Mouse (Mus musculus) bone marrow, adult 2 months (tissue): ENCODE results near the gene Adamts20. TPM values are rescaled to one million over a fixed set of nuclear protein-coding genes. Genes with fewer than 3 reads are reported as not detected.

Experiments used
- H3K27ac ChIP-seq: fragments of 200-500 bp; 2 replicates; pipeline ENCODE4 v1.5.1; 2012; ENCODE audit warnings: low read depth, mild to moderate bottlenecking, control low read depth, inconsistent platforms, low read length; ENCODE audit not compliant: control insufficient read depth, poor library complexity, insufficient read depth
- H3K4me1 ChIP-seq: fragments of 200-500 bp; 2 replicates; pipeline ENCODE4 v1.6.1; 2011; ENCODE audit warnings: low read length; ENCODE audit not compliant: control insufficient read depth, insufficient read depth
- H3K4me3 ChIP-seq: fragments of 200-500 bp; replicated peaks from 2 replicates; pipeline ENCODE3; 2011; ENCODE audit warnings: mild to moderate bottlenecking, low read depth, low read length, control low read depth; ENCODE audit not compliant: control insufficient read depth
- CTCF ChIP-seq: fragments of 200-500 bp; IDR thresholded peaks from 2 replicates; pipeline ENCODE4 v1.5.1; 2011; ENCODE audit warnings: low read length, control low read depth; ENCODE audit not compliant: control insufficient read depth, insufficient read depth
- POLR2A ChIP-seq: fragments of 200-500 bp; IDR thresholded peaks from 2 replicates; pipeline ENCODE4 v1.6.1; 2011; ENCODE audit warnings: low read depth, mild to moderate bottlenecking, control low read depth, low read length, borderline replicate concordance; ENCODE audit not compliant: control insufficient read depth
- WGBS: fragments of 180-500 bp; shearing (Covaris S2); methylation state at CpG from one replicate; pipeline ENCODE4 v1.1.7; 2018; 5-methylcytosine and 5-hydroxymethylcytosine counted together
- polyA plus RNA-seq: library from polyadenylated mRNA; stranded (reverse); fragments of >200 nt; gene quantifications from 2 replicates; pipeline ENCODE4 v1.2.4, GENCODE M21; 2011; ENCODE audit warnings: low replicate concordance; ENCODE audit not compliant: missing spikeins, insufficient read depth, insufficient read length

Adamts20 gene
- polyA plus RNA-seq, 1 experiment, result not detected

GRCm38 (mm10) chr15:94246669-94247068 is 218.5 kb downstream of the Adamts20 start:
- no peak for TF ChIP-seq POLR2A
- no peak for TF ChIP-seq CTCF
- Histone ChIP-seq H3K4me3 (no peak overlapping the region), H3K27ac (no peak overlapping the region), H3K4me1 (no peaks in the 10 kb centered on the region)
- 84% methylated on average over 5 of the region's 5 CpGs for WGBS

- no peaks in the 10 kb centered on the region for H3K4me1 ChIP-seq
- H3K4me3 ChIP-seq, result no peak overlapping the region
- no peak for TF ChIP-seq POLR2A
- TF ChIP-seq CTCF, result no peak
- 87% methylated on average over 2 of the region's 2 CpGs for WGBS
- H3K27ac ChIP-seq, result no peak overlapping the region
Observed at GRCm38 (mm10) chr15:94244336-94244735, 220.9 kb downstream of the Adamts20 start.

- WGBS, result 72% methylated on average over 1 of the region's 1 CpGs
- TF ChIP-seq CTCF (no peak), POLR2A (no peak)
- H3K4me3 ChIP-seq, result no peak overlapping the region
Observed at GRCm38 (mm10) chr15:94242133-94242532, 223.1 kb downstream of the Adamts20 start.

DNA sequence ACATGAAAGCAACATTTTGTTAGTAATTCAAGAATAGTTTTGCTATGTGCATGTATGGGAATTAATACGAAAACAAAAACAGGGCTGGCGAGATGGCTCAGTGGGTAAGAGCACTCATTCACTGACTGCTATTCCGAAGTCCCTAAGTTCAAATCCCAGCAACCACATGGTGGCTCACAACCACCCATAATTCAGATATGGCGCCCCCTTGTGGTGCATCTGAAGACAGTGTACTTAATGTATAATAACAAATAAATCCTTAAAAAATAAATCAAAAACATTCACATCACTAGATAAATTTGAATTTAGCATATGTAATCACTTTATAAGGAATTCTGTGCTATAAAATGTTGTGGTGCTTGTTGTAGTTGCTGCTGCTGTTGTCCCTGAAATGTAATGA is 225.6 kb downstream of the Adamts20 start:
- WGBS, result 66% methylated on average over 4 of the region's 4 CpGs
- TF ChIP-seq CTCF (no peak), POLR2A (no peak)
- H3K4me1 ChIP-seq, result no peaks in the 10 kb centered on the region
- H3K4me3 ChIP-seq, result no peak overlapping the region
- H3K27ac ChIP-seq, result no peak overlapping the region

More at GRCm38 (mm10) chr15:94242133-94242532, 223.1 kb downstream of the Adamts20 start:
- no peaks in the 10 kb centered on the region for H3K4me1 ChIP-seq
- no peak overlapping the region for H3K27ac ChIP-seq

DNA sequence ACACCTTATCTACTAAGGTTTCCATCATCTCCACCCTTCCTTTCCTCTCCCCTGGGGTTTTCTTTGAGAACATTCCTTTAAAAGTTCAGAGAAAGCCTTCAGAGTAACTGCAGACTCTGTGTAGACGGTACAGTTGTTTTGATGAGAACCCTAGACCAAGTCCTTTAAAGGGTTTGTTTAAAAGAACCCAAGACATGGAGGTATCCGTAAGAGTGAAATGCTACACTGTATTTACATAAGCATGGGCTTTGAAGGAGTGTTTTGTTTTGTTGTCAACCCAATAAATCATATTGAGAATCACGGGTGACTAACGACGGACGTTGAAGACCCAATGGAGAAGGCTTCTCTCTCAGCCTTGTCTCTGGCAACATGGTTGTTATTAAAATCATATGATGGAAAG is 226.1 kb downstream of the Adamts20 start:
- Histone ChIP-seq H3K27ac (no peak overlapping the region), H3K4me1 (no peaks in the 10 kb centered on the region), H3K4me3 (no peak overlapping the region)
- TF ChIP-seq POLR2A (no peak), CTCF (no peak)
- WGBS, result 86% methylated on average over 6 of the region's 6 CpGs

DNA sequence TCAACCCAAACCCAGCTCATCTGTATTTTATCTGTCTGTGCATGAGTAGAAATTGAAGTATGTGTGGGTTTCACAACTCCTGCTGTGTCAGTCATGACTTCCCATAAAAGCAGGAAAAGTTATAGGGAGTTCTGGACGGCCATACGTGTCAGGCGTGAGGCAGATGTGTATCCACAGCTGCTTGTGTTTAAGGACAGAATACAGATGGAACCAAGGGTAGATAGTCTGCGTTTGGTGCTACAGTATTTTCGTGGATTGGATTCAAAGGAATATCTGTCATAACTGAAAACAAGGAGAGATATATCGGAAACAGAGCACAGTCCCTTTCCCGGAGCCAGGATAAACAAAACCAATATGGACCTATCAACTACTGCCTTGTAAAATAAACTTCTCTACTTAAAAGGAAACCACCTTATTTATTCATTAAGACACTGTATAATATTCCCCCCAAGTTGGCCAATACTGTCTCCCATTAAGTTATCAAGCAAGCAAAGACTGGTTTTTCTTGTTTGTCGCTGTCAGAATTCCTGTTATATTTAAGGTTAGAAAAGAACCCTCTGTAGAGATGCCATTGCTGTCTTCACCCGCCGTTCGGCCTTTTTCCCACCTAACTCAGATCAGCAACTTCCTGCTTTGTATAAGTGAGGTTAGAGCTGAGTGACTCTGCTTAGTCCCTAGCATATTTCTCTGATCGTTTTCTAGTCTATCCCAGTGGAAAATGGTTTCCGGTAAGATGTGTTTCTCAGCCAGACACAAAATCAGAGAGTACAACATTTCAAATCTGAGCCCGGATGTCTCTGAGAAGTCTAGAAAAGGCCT is 227.0 kb downstream of the Adamts20 start:
- H3K27ac ChIP-seq, result no peak overlapping the region
- TF ChIP-seq CTCF, result no peak
- 78% methylated on average over 14 of the region's 14 CpGs for WGBS
- no peaks in the 10 kb centered on the region for H3K4me1 ChIP-seq
- no peak overlapping the region for H3K4me3 ChIP-seq

DNA sequence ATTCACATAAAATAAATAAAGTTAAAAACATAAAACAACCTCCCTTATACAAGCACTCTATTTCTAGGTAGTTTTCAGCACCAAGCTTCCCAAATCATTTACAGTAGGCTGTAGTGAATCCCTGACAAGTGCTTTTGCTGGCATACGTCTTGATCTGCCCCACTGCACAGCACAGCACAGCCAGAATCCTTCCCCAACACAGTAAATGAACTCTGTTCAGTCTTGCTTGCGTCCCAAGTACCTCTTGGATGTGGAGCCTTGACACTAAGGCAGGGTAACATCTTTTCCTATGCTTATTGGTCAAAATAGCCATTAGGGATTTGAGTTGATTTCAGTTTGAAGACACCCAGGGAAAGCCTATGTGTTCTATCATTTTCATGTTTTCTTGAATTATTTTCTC is 228.5 kb downstream of the Adamts20 start:
- no peaks in the 10 kb centered on the region for H3K4me1 ChIP-seq
- 84% methylated on average over 2 of the region's 2 CpGs for WGBS
- H3K4me3 ChIP-seq, result no peak overlapping the region
- no peak overlapping the region for H3K27ac ChIP-seq
- TF ChIP-seq CTCF (no peak), POLR2A (no peak)

DNA sequence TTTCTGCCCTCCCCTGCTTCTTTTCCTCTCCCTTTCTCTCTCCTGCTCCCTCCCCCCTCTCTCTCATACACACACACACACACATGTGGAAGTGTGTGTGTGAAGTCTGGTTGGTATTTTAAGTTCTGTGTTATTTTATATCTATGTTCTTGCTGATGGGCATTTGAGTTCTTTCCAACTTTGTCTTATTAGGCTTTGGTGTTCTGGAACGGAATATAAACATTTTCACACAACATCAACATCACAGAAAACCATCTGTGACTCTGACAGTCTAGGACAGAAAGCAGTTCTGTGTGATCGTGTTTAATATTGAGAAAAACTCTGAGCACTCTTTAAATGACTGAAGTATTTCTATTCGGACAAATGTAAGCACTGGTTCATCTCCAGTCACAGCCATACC is 229.1 kb downstream of the Adamts20 start:
- Histone ChIP-seq H3K4me3 (no peak overlapping the region), H3K27ac (no peak overlapping the region), H3K4me1 (no peaks in the 10 kb centered on the region)
- 72% methylated on average over 3 of the region's 3 CpGs for WGBS
- TF ChIP-seq CTCF (no peak), POLR2A (no peak)
